Mouse (Mus musculus) heart, adult 2 months (tissue): Measurements from ENCODE around the gene Krtap11-1. TPM values are rescaled to one million over a fixed set of nuclear protein-coding genes. Genes with fewer than 3 reads are reported as not detected.

Experiments
- DNase-seq, 2 experiments: peaks; one replicate each; pipeline ENCODE4 v3.0.0; 2021
- H3K27ac ChIP-seq: fragments of 200-600 bp; 2 replicates; pipeline ENCODE4 v1.8.1; 2022
- H3K27me3 ChIP-seq: fragments of 200-500 bp; 2 replicates; pipeline ENCODE4 v1.6.1; 2012; ENCODE audit warnings: mild to moderate bottlenecking, low read length, inconsistent platforms, mixed read lengths; ENCODE audit not compliant: control insufficient read depth, insufficient read depth
- H3K36me3 ChIP-seq: fragments of 200-500 bp; 2 replicates; pipeline ENCODE4 v1.6.1; 2012; ENCODE audit warnings: low read length, inconsistent platforms; ENCODE audit not compliant: control insufficient read depth, insufficient read depth
- H3K4me1 ChIP-seq: fragments of 200-500 bp; 2 replicates; pipeline ENCODE4 v1.6.1; 2011; ENCODE audit warnings: low read length; ENCODE audit not compliant: control insufficient read depth, insufficient read depth
- H3K4me3 ChIP-seq: fragments of 200-600 bp; 2 replicates; pipeline ENCODE4 v1.8.1; 2022
- H3K79me2 ChIP-seq: fragments of 200-500 bp; replicated peaks from 2 replicates; pipeline ENCODE4 v1.6.1; 2012; ENCODE audit warnings: mild to moderate bottlenecking, inconsistent platforms, low read length, moderate library complexity, mixed read lengths; ENCODE audit not compliant: control insufficient read depth, insufficient read depth
- H3K9ac ChIP-seq: fragments of 200-500 bp; 2 replicates; pipeline ENCODE4 v1.6.1; 2012; ENCODE audit warnings: low read depth, mild to moderate bottlenecking, control low read depth, inconsistent platforms, low read length, mixed read lengths
- CTCF ChIP-seq: fragments of 200-600 bp; IDR thresholded peaks from 2 replicates; pipeline ENCODE4 v1.8.1; 2022; ENCODE audit warnings: antibody characterized with exemption, mild to moderate bottlenecking, moderate library complexity
- EP300 ChIP-seq: fragments of 200-500 bp; IDR thresholded peaks from 2 replicates; pipeline ENCODE4 v1.6.1; 2011; ENCODE audit warnings: low read depth, low read length, control low read depth; ENCODE audit not compliant: insufficient read depth
- POLR2A ChIP-seq: fragments of 200-500 bp; IDR thresholded peaks from 2 replicates; pipeline ENCODE4 v1.6.1; 2011; ENCODE audit warnings: mild to moderate bottlenecking, low read depth, low read length, control low read depth; ENCODE audit not compliant: insufficient read depth
- WGBS: fragments of 180-500 bp; shearing (Covaris S2); methylation state at CpG from one replicate; pipeline ENCODE4 v1.1.7; 2018; 5-methylcytosine and 5-hydroxymethylcytosine counted together
- intact Hi-C: fragments of 180-260 bp; cut with DNase I; formaldehyde crosslinking; loops from one replicate; pipeline ENCODE4 v1.15.1; 2025
- polyA plus RNA-seq: library from polyadenylated mRNA; depleted of rRNA; stranded (reverse); fragments of >200 nt; gene quantifications from 2 replicates; pipeline ENCODE4 v1.2.3, GENCODE M21; 2012
- total RNA-seq, 2 experiments: library from RNA; stranded (reverse); gene quantifications; 2 replicates each; pipeline ENCODE4 v1.2.3; 2021

The Krtap11-1 gene
- total and polyA plus RNA-seq, 3 experiments = not detected

- no peak for DNase-seq
- WGBS = 52% methylated on average over 7 of the region's 7 CpGs
- TF ChIP-seq EP300 = no peak
- Histone ChIP-seq H3K27ac (no peak overlapping the region), H3K4me3 (no peak overlapping the region), H3K27me3 (no peaks in the 10 kb centered on the region), H3K36me3 (no peaks in the 10 kb centered on the region), H3K4me1 (no peaks in the 10 kb centered on the region), H3K9ac (no peak overlapping the region), H3K79me2 (no peaks in the 10 kb centered on the region)
- intact Hi-C loops = no loop called here
These were observed 2.8 kb downstream of the Krtap11-1 start for GRCm38 (mm10) chr16:89568141-89568540.

- H3K27me3 ChIP-seq = no peaks in the 10 kb centered on the region
- no peak for DNase-seq
- no peak overlapping the region for H3K4me3 ChIP-seq
- H3K27ac ChIP-seq = no peak overlapping the region
- intact Hi-C loops = no loop called here
- no peaks in the 10 kb centered on the region for H3K4me1 ChIP-seq
- H3K79me2 ChIP-seq = no peaks in the 10 kb centered on the region
- H3K36me3 ChIP-seq = no peaks in the 10 kb centered on the region
- no peak overlapping the region for H3K9ac ChIP-seq
- TF ChIP-seq POLR2A (no peak), CTCF (no peak), EP300 (no peak)
These were observed 20.7 kb downstream of the Krtap11-1 start for GRCm38 (mm10) chr16:89550298-89550697.

- TF ChIP-seq EP300 (no peak), CTCF (no peak), POLR2A (no peak)
- Histone ChIP-seq H3K9ac (no peak overlapping the region), H3K27ac (no peak overlapping the region), H3K79me2 (no peaks in the 10 kb centered on the region), H3K4me3 (no peak overlapping the region), H3K4me1 (no peaks in the 10 kb centered on the region), H3K36me3 (no peaks in the 10 kb centered on the region), H3K27me3 (no peaks in the 10 kb centered on the region)
- DNase-seq = no peak
- 83% methylated on average over 5 of the region's 5 CpGs for WGBS
- intact Hi-C loops = no loop called here
These were observed 32.9 kb downstream of the Krtap11-1 start for GRCm38 (mm10) chr16:89538031-89538484.

- no peak overlapping the region for H3K9ac ChIP-seq
These were observed 33.6 kb downstream of the Krtap11-1 start for GRCm38 (mm10) chr16:89537349-89537748.

GRCm38 (mm10) chr16:89530547-89530946 is 40.4 kb downstream of the Krtap11-1 start:
- intact Hi-C loops = no loop called here
- Histone ChIP-seq H3K27ac (no peak overlapping the region), H3K4me3 (no peak overlapping the region), H3K27me3 (no peaks in the 10 kb centered on the region), H3K36me3 (no peaks in the 10 kb centered on the region), H3K79me2 (no peaks in the 10 kb centered on the region), H3K4me1 (no peaks in the 10 kb centered on the region), H3K9ac (no peak overlapping the region)
- TF ChIP-seq POLR2A (no peak), CTCF (no peak), EP300 (no peak)
- WGBS = 55% methylated on average over 7 of the region's 7 CpGs
- no peak for DNase-seq

More at GRCm38 (mm10) chr16:89537349-89537748, 33.6 kb downstream of the Krtap11-1 start:
- Histone ChIP-seq H3K4me1 (no peaks in the 10 kb centered on the region), H3K36me3 (no peaks in the 10 kb centered on the region), H3K27ac (no peak overlapping the region), H3K27me3 (no peaks in the 10 kb centered on the region), H3K79me2 (no peaks in the 10 kb centered on the region), H3K4me3 (no peak overlapping the region)
- intact Hi-C loops = no loop called here
- 93% methylated on average over 6 of the region's 6 CpGs for WGBS
- TF ChIP-seq EP300 = no peak
- TF ChIP-seq CTCF = no peak
- TF ChIP-seq POLR2A = no peak
- DNase-seq = no peak

GRCm38 (mm10) chr16:89529846-89530245 is 41.1 kb downstream of the Krtap11-1 start:
- no peak overlapping the region for H3K4me3 ChIP-seq
- no peak overlapping the region for H3K9ac ChIP-seq
- no peak for TF ChIP-seq EP300
- TF ChIP-seq CTCF = no peak
- TF ChIP-seq POLR2A = no peak
- no peak for DNase-seq
- no peaks in the 10 kb centered on the region for H3K79me2 ChIP-seq
- intact Hi-C loops = loop anchor here (10.0 kb wide), 1 partner anchor 235 kb away; no protein-coding TSS in a partner anchor
- WGBS = 77% methylated on average over 7 of the region's 7 CpGs
- H3K36me3 ChIP-seq = no peaks in the 10 kb centered on the region
- H3K4me1 ChIP-seq = no peaks in the 10 kb centered on the region
- H3K27ac ChIP-seq = no peak overlapping the region
- no peaks in the 10 kb centered on the region for H3K27me3 ChIP-seq
